Mouse (Mus musculus): ENCODE results near the gene Cacna1d. TPM values are rescaled to one million over a fixed set of nuclear protein-coding genes. Genes with fewer than 3 reads are reported as not detected.

Cacna1d gene
- polyA plus RNA-seq, 2 experiments, result 4.9 to 13.0 TPM

GRCm38 (mm10) chr14:30324994-30325393 is 166.3 kb downstream of the Cacna1d start:
- Histone ChIP-seq H3K9me3 (ENCODE audit: control insufficient read depth, low read length) (no peaks in the 10 kb centered on the region), H3K4me3 (replicated peaks; ENCODE audit: low read length) (no peak overlapping the region), H3K4me1 (ENCODE audit: control insufficient read depth, insufficient read depth, low read length) (0 out of 2 replicates have a peak, but pooled peaks cover 2% of the 10 kb centered on the region), H3K4me2 (replicated peaks; ENCODE audit: low read depth, low read length, severe bottlenecking) (no peak overlapping the region), H3K27ac (replicated peaks; ENCODE audit: low read depth, low read length) (no peak overlapping the region), H3K27me3 (ENCODE audit: control insufficient read depth, insufficient read depth, low read length) (no peaks in the 10 kb centered on the region), H3K9ac (ENCODE audit: low read depth, low read length, severe bottlenecking) (no peak overlapping the region), H3K36me3 (ENCODE audit: control insufficient read depth, insufficient read depth, low read length) (no peaks in the 10 kb centered on the region)
- no peak for TF ChIP-seq POLR2A (IDR thresholded peaks at IDR 0.05; ENCODE audit: borderline replicate concordance, extremely low read depth, insufficient read depth, insufficient read length)
- DNase-seq (ENCODE audit: low spot score), result no peak
- WGBS, result 65% methylated on average over 5 of the region's 5 CpGs
- no peak for ATAC-seq (ENCODE audit: low FRiP score, low read depth)

GRCm38 (mm10) chr14:30318715-30319437 is 172.4 kb downstream of the Cacna1d start:
- no peak for TF ChIP-seq POLR2A (IDR thresholded peaks at IDR 0.05; ENCODE audit: borderline replicate concordance, extremely low read depth, insufficient read depth, insufficient read length)
- H3K4me1 ChIP-seq (ENCODE audit: control insufficient read depth, insufficient read depth, low read length), result no peaks in the 10 kb centered on the region
- DNase-seq (ENCODE audit: low spot score) (no peak), ATAC-seq (ENCODE audit: low FRiP score, low read depth) (no peak)
- no peak overlapping the region for H3K27ac ChIP-seq (replicated peaks; ENCODE audit: low read depth, low read length)
- no peaks in the 10 kb centered on the region for H3K36me3 ChIP-seq (ENCODE audit: control insufficient read depth, insufficient read depth, low read length)
- no peak overlapping the region for H3K9ac ChIP-seq (ENCODE audit: low read depth, low read length, severe bottlenecking)
- 85% methylated on average over 9 of the region's 9 CpGs for WGBS
- no peak overlapping the region for H3K4me2 ChIP-seq (replicated peaks; ENCODE audit: low read depth, low read length, severe bottlenecking)
- H3K27me3 ChIP-seq (ENCODE audit: control insufficient read depth, insufficient read depth, low read length), result no peaks in the 10 kb centered on the region
- no peak overlapping the region for H3K4me3 ChIP-seq (replicated peaks; ENCODE audit: low read length)
- H3K9me3 ChIP-seq (ENCODE audit: control insufficient read depth, low read length), result no peaks in the 10 kb centered on the region

- Histone ChIP-seq H3K27ac (replicated peaks; ENCODE audit: low read depth, low read length) (no peak overlapping the region), H3K4me2 (replicated peaks; ENCODE audit: low read depth, low read length, severe bottlenecking) (no peak overlapping the region), H3K36me3 (ENCODE audit: control insufficient read depth, insufficient read depth, low read length) (no peaks in the 10 kb centered on the region), H3K4me1 (ENCODE audit: control insufficient read depth, insufficient read depth, low read length) (no peaks in the 10 kb centered on the region), H3K9ac (ENCODE audit: low read depth, low read length, severe bottlenecking) (no peak overlapping the region), H3K9me3 (ENCODE audit: control insufficient read depth, low read length) (no peaks in the 10 kb centered on the region), H3K4me3 (replicated peaks; ENCODE audit: low read length) (no peak overlapping the region), H3K27me3 (ENCODE audit: control insufficient read depth, insufficient read depth, low read length) (no peaks in the 10 kb centered on the region)
- TF ChIP-seq POLR2A (IDR thresholded peaks at IDR 0.05; ENCODE audit: borderline replicate concordance, extremely low read depth, insufficient read depth, insufficient read length), result no peak
- DNase-seq (ENCODE audit: low spot score), result no peak
- ATAC-seq (ENCODE audit: low FRiP score, low read depth), result no peak
- 87% methylated on average over 12 of the region's 12 CpGs for WGBS
Measured at GRCm38 (mm10) chr14:30318293-30318692, 173.0 kb downstream of the Cacna1d start.

GRCm38 (mm10) chr14:30317616-30318015 is 173.6 kb downstream of the Cacna1d start:
- H3K4me1 ChIP-seq (ENCODE audit: control insufficient read depth, insufficient read depth, low read length), result no peaks in the 10 kb centered on the region
- no peak for TF ChIP-seq POLR2A (IDR thresholded peaks at IDR 0.05; ENCODE audit: borderline replicate concordance, extremely low read depth, insufficient read depth, insufficient read length)
- H3K9ac ChIP-seq (ENCODE audit: low read depth, low read length, severe bottlenecking), result no peak overlapping the region
- H3K36me3 ChIP-seq (ENCODE audit: control insufficient read depth, insufficient read depth, low read length), result no peaks in the 10 kb centered on the region
- no peaks in the 10 kb centered on the region for H3K9me3 ChIP-seq (ENCODE audit: control insufficient read depth, low read length)
- no peak overlapping the region for H3K27ac ChIP-seq (replicated peaks; ENCODE audit: low read depth, low read length)
- ATAC-seq (ENCODE audit: low FRiP score, low read depth) (no peak), DNase-seq (ENCODE audit: low spot score) (no peak)
- H3K4me3 ChIP-seq (replicated peaks; ENCODE audit: low read length), result no peak overlapping the region
- 84% methylated on average over 10 of the region's 10 CpGs for WGBS
- no peaks in the 10 kb centered on the region for H3K27me3 ChIP-seq (ENCODE audit: control insufficient read depth, insufficient read depth, low read length)
- no peak overlapping the region for H3K4me2 ChIP-seq (replicated peaks; ENCODE audit: low read depth, low read length, severe bottlenecking)

- Histone ChIP-seq H3K36me3 (ENCODE audit: control insufficient read depth, insufficient read depth, low read length) (no peaks in the 10 kb centered on the region), H3K27me3 (ENCODE audit: control insufficient read depth, insufficient read depth, low read length) (no peaks in the 10 kb centered on the region), H3K4me3 (replicated peaks; ENCODE audit: low read length) (no peak overlapping the region), H3K4me1 (ENCODE audit: control insufficient read depth, insufficient read depth, low read length) (no peaks in the 10 kb centered on the region), H3K4me2 (replicated peaks; ENCODE audit: low read depth, low read length, severe bottlenecking) (no peak overlapping the region), H3K9me3 (ENCODE audit: control insufficient read depth, low read length) (no peaks in the 10 kb centered on the region), H3K9ac (ENCODE audit: low read depth, low read length, severe bottlenecking) (no peak overlapping the region), H3K27ac (replicated peaks; ENCODE audit: low read depth, low read length) (no peak overlapping the region)
- ATAC-seq (ENCODE audit: low FRiP score, low read depth), result no peak
- 61% methylated on average over 13 of the region's 13 CpGs for WGBS
- TF ChIP-seq POLR2A (IDR thresholded peaks at IDR 0.05; ENCODE audit: borderline replicate concordance, extremely low read depth, insufficient read depth, insufficient read length), result no peak
- DNase-seq (ENCODE audit: low spot score), result no peak
Measured at GRCm38 (mm10) chr14:30311206-30311889, 179.9 kb downstream of the Cacna1d start.

Data from limb, embryonic 14.5 days (tissue).